Mouse (Mus musculus) liver, embryonic 15.5 days (tissue): Measurements from ENCODE around the gene Peli2. TPM values are rescaled to one million over a fixed set of nuclear protein-coding genes. Genes with fewer than 3 reads are reported as not detected.

Experiments
- ATAC-seq: fragments of 200-750 bp; cut with Nextera tagmentation; 2 replicates; pipeline ENCODE4 v1.8.0; 2017; ENCODE audit warnings: moderate number of reproducible peaks, mild to moderate bottlenecking, moderate library complexity; ENCODE audit not compliant: insufficient read depth
- H3K27ac ChIP-seq: fragments of 300-500 bp; sonication (generic); replicated peaks from 2 replicates; pipeline ENCODE4 v1.5.1; 2015; ENCODE audit warnings: mild to moderate bottlenecking, inconsistent platforms
- H3K27me3 ChIP-seq: fragments of 300-500 bp; sonication (generic); 2 replicates; pipeline ENCODE4 v1.6.1; 2015; ENCODE audit warnings: mild to moderate bottlenecking, inconsistent platforms
- H3K36me3 ChIP-seq: fragments of 300-500 bp; sonication (generic); replicated peaks from 2 replicates; pipeline ENCODE4 v1.6.1; 2015; ENCODE audit warnings: moderate library complexity, mild to moderate bottlenecking, inconsistent platforms
- H3K4me1 ChIP-seq: fragments of 300-500 bp; sonication (generic); replicated peaks from 2 replicates; pipeline ENCODE4 v1.6.1; 2015; ENCODE audit warnings: inconsistent platforms
- H3K4me2 ChIP-seq: fragments of 300-500 bp; sonication (generic); 2 replicates; pipeline ENCODE4 v1.6.1; 2015; ENCODE audit warnings: moderate library complexity, mild to moderate bottlenecking, inconsistent platforms
- H3K4me3 ChIP-seq: fragments of 300-500 bp; sonication (generic); replicated peaks from 2 replicates; pipeline ENCODE4 v1.5.1; 2015; ENCODE audit warnings: mild to moderate bottlenecking, inconsistent platforms
- H3K9ac ChIP-seq: fragments of 300-500 bp; sonication (generic); 2 replicates; pipeline ENCODE4 v1.6.1; 2015; ENCODE audit warnings: moderate library complexity, mild to moderate bottlenecking, inconsistent platforms
- H3K9me3 ChIP-seq: fragments of 300-500 bp; sonication (generic); replicated peaks from 2 replicates; pipeline ENCODE4 v1.6.1; 2016; ENCODE audit warnings: inconsistent platforms
- WGBS: fragments of 180-500 bp; shearing (Covaris S2); methylation state at CpG from one replicate; pipeline ENCODE4 v1.1.7; 2015; ENCODE audit warnings: mixed read lengths; ENCODE audit not compliant: insufficient replicate concordance; 5-methylcytosine and 5-hydroxymethylcytosine counted together
- polyA plus RNA-seq: library from polyadenylated mRNA; unstranded; fragments of >200 nt; fragmentation: Nextera tagmentation; extraction: Ambion mirVana; gene quantifications from 2 replicates; pipeline ENCODE4 v1.2.1, GENCODE M21; 2015

Gene Peli2
- polyA plus RNA-seq, 1 experiment from 2014 or later = 1.1 TPM

- 50% methylated on average over 7 of the region's 7 CpGs for WGBS
- Histone ChIP-seq H3K4me3 (no peak overlapping the region), H3K36me3 (no peaks in the 10 kb centered on the region), H3K27me3 (no peaks in the 10 kb centered on the region), H3K27ac (no peak overlapping the region), H3K4me2 (no peak overlapping the region), H3K4me1 (no peaks in the 10 kb centered on the region), H3K9me3 (no peaks in the 10 kb centered on the region), H3K9ac (no peak overlapping the region)
- ATAC-seq = no peak
Observed at GRCm38 (mm10) chr14:48225810-48226446, 105.3 kb downstream of the Peli2 start.

DNA sequence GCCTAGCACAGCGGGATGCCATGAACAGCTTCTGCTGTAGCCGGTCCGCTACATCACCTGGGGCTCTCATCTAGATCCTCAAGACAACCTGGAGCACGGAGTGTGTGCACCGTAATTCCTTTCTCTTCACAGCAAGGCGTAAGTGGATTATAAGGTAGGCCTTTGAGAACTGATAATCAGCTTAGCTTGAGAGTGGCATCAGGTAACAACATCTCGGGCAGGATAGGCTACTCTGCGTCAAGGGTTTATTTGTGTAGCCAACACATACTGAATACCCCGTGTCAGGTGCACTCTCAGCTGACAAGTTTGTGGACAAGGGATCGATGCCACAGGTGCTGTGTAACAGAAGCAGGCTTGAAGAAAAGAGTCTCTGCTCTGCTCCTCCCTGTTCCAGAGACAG, 106.1 kb downstream of the Peli2 start:
- WGBS = 74% methylated on average over 10 of the region's 10 CpGs
- Histone ChIP-seq H3K4me3 (no peak overlapping the region), H3K9me3 (no peaks in the 10 kb centered on the region), H3K4me1 (no peaks in the 10 kb centered on the region), H3K9ac (no peak overlapping the region), H3K27ac (no peak overlapping the region), H3K36me3 (no peaks in the 10 kb centered on the region), H3K27me3 (no peaks in the 10 kb centered on the region), H3K4me2 (no peak overlapping the region)
- ATAC-seq = no peak

DNA sequence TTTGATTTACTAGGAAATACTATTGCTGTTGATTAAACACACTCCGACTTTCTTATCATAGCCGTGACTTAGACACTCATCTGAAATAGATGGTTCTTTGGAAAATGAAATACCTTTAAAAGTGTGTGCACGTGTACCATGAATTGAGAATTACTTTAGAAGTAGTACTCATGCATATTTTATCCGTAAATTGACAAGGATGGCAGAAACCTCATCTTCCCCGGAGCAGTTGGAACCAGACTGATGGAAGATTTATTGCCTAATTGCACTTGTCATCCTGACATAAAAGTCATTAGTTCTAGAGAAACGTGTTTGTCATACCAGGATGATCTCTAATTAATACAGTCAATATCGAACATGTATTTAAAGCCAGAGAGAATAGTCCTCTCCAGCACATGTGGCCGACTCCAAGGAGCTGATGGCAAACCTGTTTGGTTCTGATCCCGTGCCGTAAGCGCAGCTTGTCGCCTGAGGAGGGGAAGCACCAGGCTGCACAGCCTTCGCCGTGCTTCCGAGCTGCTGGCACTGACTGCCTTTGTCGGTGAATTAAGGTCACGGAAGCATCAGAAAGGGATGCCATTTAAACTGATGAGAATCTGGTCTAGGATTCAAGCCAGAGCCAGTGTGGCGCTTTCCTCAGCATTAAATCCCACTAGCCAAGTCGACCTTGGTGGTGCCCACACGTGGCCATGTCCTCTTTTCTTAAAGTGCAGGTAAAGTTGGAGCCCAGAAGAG, 114.3 kb downstream of the Peli2 start:
- no peak for ATAC-seq
- no peaks in the 10 kb centered on the region for H3K36me3 ChIP-seq
- H3K27me3 ChIP-seq = no peaks in the 10 kb centered on the region
- no peak overlapping the region for H3K9ac ChIP-seq
- H3K9me3 ChIP-seq = no peaks in the 10 kb centered on the region
- H3K4me3 ChIP-seq = no peak overlapping the region
- WGBS = 76% methylated on average over 20 of the region's 20 CpGs
- H3K27ac ChIP-seq = no peak overlapping the region
- no peaks in the 10 kb centered on the region for H3K4me1 ChIP-seq
- no peak overlapping the region for H3K4me2 ChIP-seq

- no peak overlapping the region for H3K27ac ChIP-seq
- H3K9ac ChIP-seq = no peak overlapping the region
- H3K36me3 ChIP-seq = no peaks in the 10 kb centered on the region
- H3K27me3 ChIP-seq = no peaks in the 10 kb centered on the region
- H3K4me3 ChIP-seq = no peak overlapping the region
- H3K9me3 ChIP-seq = no peaks in the 10 kb centered on the region
- H3K4me2 ChIP-seq = no peak overlapping the region
- 71% methylated on average over 7 of the region's 7 CpGs for WGBS
- H3K4me1 ChIP-seq = no peaks in the 10 kb centered on the region; the same call in 1 of the 2 replicates
- no peak for ATAC-seq
Observed at GRCm38 (mm10) chr14:48241335-48241734, 120.7 kb downstream of the Peli2 start.

- Histone ChIP-seq H3K9me3 (no peaks in the 10 kb centered on the region), H3K9ac (no peak overlapping the region), H3K27me3 (no peaks in the 10 kb centered on the region), H3K4me3 (no peak overlapping the region), H3K4me2 (no peak overlapping the region), H3K36me3 (no peaks in the 10 kb centered on the region), H3K27ac (no peak overlapping the region), H3K4me1 (no peaks in the 10 kb centered on the region; the same call in 1 of the 2 replicates)
- WGBS = 7% methylated on average over 3 of the region's 3 CpGs
- no peak for ATAC-seq
Observed at GRCm38 (mm10) chr14:48246236-48246635, 125.6 kb downstream of the Peli2 start.

DNA sequence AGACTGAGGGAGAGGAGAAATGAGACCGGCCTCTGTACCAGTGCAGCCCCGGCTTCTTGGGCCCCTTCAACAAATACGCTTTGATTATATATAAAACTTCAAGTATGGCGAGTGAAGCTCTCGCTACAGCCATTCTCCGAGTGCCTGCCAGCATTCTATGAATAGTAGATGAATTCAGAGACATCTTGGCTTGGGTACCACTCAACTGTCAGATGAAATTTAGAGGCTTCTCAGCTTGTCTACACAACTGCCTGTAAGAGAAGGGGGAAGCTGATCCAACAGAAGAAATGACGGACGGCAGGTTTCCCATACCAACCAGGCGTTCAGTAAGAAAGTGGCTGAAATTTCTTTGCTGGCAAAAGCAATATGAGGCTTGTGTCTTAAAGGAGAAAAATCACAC, 126.3 kb downstream of the Peli2 start:
- H3K27ac ChIP-seq = no peak overlapping the region
- no peak overlapping the region for H3K4me2 ChIP-seq
- H3K27me3 ChIP-seq = no peaks in the 10 kb centered on the region
- ATAC-seq = no peak
- H3K4me1 ChIP-seq = no peaks in the 10 kb centered on the region; the same call in 1 of the 2 replicates
- no peak overlapping the region for H3K4me3 ChIP-seq
- no peak overlapping the region for H3K9ac ChIP-seq
- H3K9me3 ChIP-seq = no peaks in the 10 kb centered on the region
- 61% methylated on average over 9 of the region's 9 CpGs for WGBS
- no peaks in the 10 kb centered on the region for H3K36me3 ChIP-seq

DNA sequence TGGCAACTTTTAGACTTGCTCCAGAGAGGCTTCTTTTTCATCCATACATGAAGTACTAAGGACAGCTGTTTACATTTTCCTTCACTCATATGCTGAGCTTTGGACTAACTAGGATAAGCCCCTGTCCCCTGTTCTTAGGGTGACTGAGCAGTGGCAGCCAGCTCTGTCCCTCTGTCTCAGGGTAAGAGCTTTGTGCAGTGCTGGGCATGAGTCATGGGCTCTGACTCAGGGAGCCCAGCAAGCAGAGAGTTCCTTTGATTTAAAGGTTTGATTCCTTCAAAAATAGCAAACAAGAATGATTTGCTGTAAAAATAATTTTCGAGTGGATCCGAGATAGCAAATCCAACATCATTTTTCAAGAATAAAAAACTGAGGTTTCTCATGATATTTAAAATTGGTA, 128.8 kb downstream of the Peli2 start:
- H3K4me2 ChIP-seq = no peak overlapping the region
- no peak for ATAC-seq
- 71% methylated on average over 2 of the region's 2 CpGs for WGBS
- H3K9me3 ChIP-seq = no peaks in the 10 kb centered on the region
- no peak overlapping the region for H3K4me3 ChIP-seq
- no peaks in the 10 kb centered on the region for H3K36me3 ChIP-seq
- no peaks in the 10 kb centered on the region; the same call in 1 of the 2 replicates for H3K4me1 ChIP-seq
- H3K9ac ChIP-seq = no peak overlapping the region
- H3K27me3 ChIP-seq = no peaks in the 10 kb centered on the region
- no peak overlapping the region for H3K27ac ChIP-seq

- Histone ChIP-seq H3K36me3 (no peaks in the 10 kb centered on the region), H3K27me3 (no peaks in the 10 kb centered on the region), H3K27ac (no peak overlapping the region), H3K4me1 (no peaks in the 10 kb centered on the region; the same call in 1 of the 2 replicates), H3K4me2 (no peak overlapping the region), H3K9me3 (no peaks in the 10 kb centered on the region), H3K4me3 (no peak overlapping the region), H3K9ac (no peak overlapping the region)
- 65% methylated on average over 9 of the region's 9 CpGs for WGBS
- ATAC-seq = no peak
Observed at GRCm38 (mm10) chr14:48249909-48250308, 129.3 kb downstream of the Peli2 start.

- no peaks in the 10 kb centered on the region for H3K27me3 ChIP-seq
- no peak overlapping the region for H3K4me3 ChIP-seq
- no peaks in the 10 kb centered on the region for H3K4me1 ChIP-seq
- no peak overlapping the region for H3K9ac ChIP-seq
- ATAC-seq = no peak
- no peak overlapping the region for H3K4me2 ChIP-seq
- H3K9me3 ChIP-seq = no peaks in the 10 kb centered on the region
- no peak overlapping the region for H3K27ac ChIP-seq
- 66% methylated on average over 9 of the region's 9 CpGs for WGBS
- H3K36me3 ChIP-seq = no peaks in the 10 kb centered on the region
Observed at GRCm38 (mm10) chr14:48251381-48251979, 130.9 kb downstream of the Peli2 start.

GRCm38 (mm10) chr14:48253183-48253582, 132.6 kb downstream of the Peli2 start:
- no peak for ATAC-seq
- 39% methylated on average over 10 of the region's 10 CpGs for WGBS
- Histone ChIP-seq H3K4me3 (no peak overlapping the region), H3K4me2 (no peak overlapping the region), H3K36me3 (no peaks in the 10 kb centered on the region), H3K9me3 (no peaks in the 10 kb centered on the region), H3K4me1 (no peaks in the 10 kb centered on the region), H3K27ac (no peak overlapping the region), H3K27me3 (no peaks in the 10 kb centered on the region), H3K9ac (no peak overlapping the region)

- no peak for ATAC-seq
- 75% methylated on average over 8 of the region's 8 CpGs for WGBS
- Histone ChIP-seq H3K4me3 (no peak overlapping the region), H3K27ac (no peak overlapping the region), H3K36me3 (no peaks in the 10 kb centered on the region), H3K4me2 (no peak overlapping the region), H3K9ac (no peak overlapping the region), H3K9me3 (no peaks in the 10 kb centered on the region), H3K4me1 (no peaks in the 10 kb centered on the region), H3K27me3 (no peaks in the 10 kb centered on the region)
Observed at GRCm38 (mm10) chr14:48254696-48255095, 134.1 kb downstream of the Peli2 start.
